Mouse (Mus musculus) limb, embryonic 13.5 days (tissue): ENCODE results near the gene Mdm2. TPM values are rescaled to one million over a fixed set of nuclear protein-coding genes. Genes with fewer than 3 reads are reported as not detected.

Experiments
- ATAC-seq: fragments of 200-750 bp; cut with Nextera tagmentation; 2 replicates; pipeline ENCODE4 v1.8.0; 2017; ENCODE audit warnings: low read depth, moderate number of reproducible peaks, moderate TSS enrichment; ENCODE audit not compliant: low FRiP score
- H3K27ac ChIP-seq: fragments of 300-500 bp; sonication (generic); 2 replicates; pipeline ENCODE4 v1.5.1; 2015; ENCODE audit warnings: inconsistent platforms, mild to moderate bottlenecking, moderate library complexity
- H3K27me3 ChIP-seq: fragments of 300-500 bp; sonication (generic); 2 replicates; pipeline ENCODE4 v1.6.1; 2015; ENCODE audit warnings: mild to moderate bottlenecking, inconsistent platforms
- H3K36me3 ChIP-seq: fragments of 300-500 bp; sonication (generic); 2 replicates; pipeline ENCODE4 v1.6.1; 2015; ENCODE audit warnings: inconsistent platforms, mild to moderate bottlenecking, moderate library complexity
- H3K4me1 ChIP-seq: fragments of 300-500 bp; sonication (generic); 2 replicates; pipeline ENCODE4 v1.6.1; 2015; ENCODE audit warnings: inconsistent platforms
- H3K4me2 ChIP-seq: fragments of 300-500 bp; sonication (generic); replicated peaks from 2 replicates; pipeline ENCODE4 v1.6.1; 2015; ENCODE audit warnings: inconsistent platforms, mild to moderate bottlenecking, moderate library complexity
- H3K4me3 ChIP-seq: fragments of 300-500 bp; sonication (generic); 2 replicates; pipeline ENCODE4 v1.5.1; 2015; ENCODE audit warnings: moderate library complexity, mild to moderate bottlenecking, inconsistent platforms
- H3K9ac ChIP-seq: fragments of 300-500 bp; sonication (generic); 2 replicates; pipeline ENCODE4 v1.6.1; 2015; ENCODE audit warnings: mild to moderate bottlenecking, inconsistent platforms
- H3K9me3 ChIP-seq: fragments of 300-500 bp; sonication (generic); 2 replicates; pipeline ENCODE4 v1.6.1; 2016; ENCODE audit warnings: inconsistent platforms
- WGBS: fragments of 180-500 bp; shearing (Covaris S2); methylation state at CpG from one replicate; pipeline ENCODE4 v1.1.7; 2015; 5-methylcytosine and 5-hydroxymethylcytosine counted together
- polyA plus RNA-seq: library from polyadenylated mRNA; unstranded; fragments of >200 nt; fragmentation: Nextera tagmentation; extraction: Ambion mirVana; gene quantifications from 2 replicates; pipeline ENCODE4 v1.2.1, GENCODE M21; 2015

The Mdm2 gene
- polyA plus RNA-seq, 1 experiment from 2014 or later, result 49.5 TPM

GRCm38 (mm10) chr10:117657659-117658306 is 52.8 kb downstream of the Mdm2 start:
- Histone ChIP-seq H3K9me3 (no peaks in the 10 kb centered on the region), H3K9ac (no peak overlapping the region), H3K4me2 (no peak overlapping the region), H3K4me3 (no peak overlapping the region), H3K27ac (no peak overlapping the region), H3K4me1 (peaks cover 11% of the 10 kb centered on the region), H3K36me3 (no peaks in the 10 kb centered on the region), H3K27me3 (no peaks in the 10 kb centered on the region)
- 85% methylated on average over 3 of the region's 3 CpGs for WGBS
- ATAC-seq, result no peak

GRCm38 (mm10) chr10:117656985-117657658 is 53.4 kb downstream of the Mdm2 start:
- H3K36me3 ChIP-seq, result no peaks in the 10 kb centered on the region
- ATAC-seq, result no peak
- 77% methylated on average over 7 of the region's 7 CpGs for WGBS
- no peaks in the 10 kb centered on the region for H3K27me3 ChIP-seq
- no peak overlapping the region for H3K27ac ChIP-seq
- H3K9ac ChIP-seq, result no peak overlapping the region
- H3K9me3 ChIP-seq, result no peaks in the 10 kb centered on the region
- peaks cover 8% of the 10 kb centered on the region for H3K4me1 ChIP-seq
- H3K4me2 ChIP-seq, result no peak overlapping the region
- no peak overlapping the region for H3K4me3 ChIP-seq

GRCm38 (mm10) chr10:117656662-117656962 is 53.9 kb downstream of the Mdm2 start:
- no peaks in the 10 kb centered on the region for H3K27me3 ChIP-seq
- no peak for ATAC-seq
- WGBS, result 87% methylated on average over 6 of the region's 6 CpGs
- no peak overlapping the region for H3K4me3 ChIP-seq
- H3K36me3 ChIP-seq, result no peaks in the 10 kb centered on the region
- H3K9me3 ChIP-seq, result no peaks in the 10 kb centered on the region
- no peak overlapping the region for H3K9ac ChIP-seq
- H3K27ac ChIP-seq, result no peak overlapping the region
- no peak overlapping the region for H3K4me2 ChIP-seq
- H3K4me1 ChIP-seq, result peaks cover 8% of the 10 kb centered on the region

DNA sequence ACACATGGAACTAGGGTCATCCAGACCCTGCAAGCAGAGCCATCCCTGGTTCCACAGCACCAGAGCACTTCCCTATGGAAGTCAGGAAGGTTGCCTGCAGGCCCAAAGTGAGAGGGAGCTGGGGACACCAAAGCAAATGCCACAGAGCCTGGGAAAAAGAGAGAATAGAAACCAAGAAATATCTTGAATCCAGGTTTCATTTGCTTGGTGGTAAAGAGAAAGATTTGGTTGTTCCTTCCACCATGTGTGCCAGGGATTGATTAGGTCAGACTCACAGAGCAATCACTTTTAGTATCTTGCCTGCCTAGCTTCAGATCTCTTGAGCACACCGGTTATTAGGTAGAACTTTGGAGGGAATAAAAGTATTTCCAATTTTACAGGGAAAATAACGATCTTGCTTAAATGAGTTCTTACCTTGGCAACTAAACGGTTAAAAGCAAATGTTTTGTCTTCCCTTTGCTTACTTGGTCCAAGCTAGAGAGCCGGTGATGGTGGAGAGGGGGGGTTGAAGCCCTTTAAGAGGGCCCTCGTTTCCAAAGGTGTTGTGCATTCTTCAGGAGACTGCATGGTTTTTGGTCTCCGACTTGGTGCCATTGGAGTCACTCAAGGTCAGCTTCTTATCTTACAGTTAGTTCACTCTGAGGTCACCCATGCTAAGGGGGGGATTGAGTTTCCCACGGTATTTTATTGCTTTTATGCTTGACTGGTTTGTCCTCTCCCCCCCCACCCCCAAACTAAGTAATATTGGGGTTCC is 54.5 kb downstream of the Mdm2 start:
- no peaks in the 10 kb centered on the region for H3K27me3 ChIP-seq
- no peak overlapping the region for H3K27ac ChIP-seq
- no peak for ATAC-seq
- no peaks in the 10 kb centered on the region for H3K9me3 ChIP-seq
- no peak overlapping the region for H3K4me3 ChIP-seq
- no peak overlapping the region for H3K4me2 ChIP-seq
- H3K9ac ChIP-seq, result no peak overlapping the region
- WGBS, result 41% methylated on average over 7 of the region's 7 CpGs
- H3K36me3 ChIP-seq, result no peaks in the 10 kb centered on the region
- H3K4me1 ChIP-seq, result peaks cover 8% of the 10 kb centered on the region

DNA sequence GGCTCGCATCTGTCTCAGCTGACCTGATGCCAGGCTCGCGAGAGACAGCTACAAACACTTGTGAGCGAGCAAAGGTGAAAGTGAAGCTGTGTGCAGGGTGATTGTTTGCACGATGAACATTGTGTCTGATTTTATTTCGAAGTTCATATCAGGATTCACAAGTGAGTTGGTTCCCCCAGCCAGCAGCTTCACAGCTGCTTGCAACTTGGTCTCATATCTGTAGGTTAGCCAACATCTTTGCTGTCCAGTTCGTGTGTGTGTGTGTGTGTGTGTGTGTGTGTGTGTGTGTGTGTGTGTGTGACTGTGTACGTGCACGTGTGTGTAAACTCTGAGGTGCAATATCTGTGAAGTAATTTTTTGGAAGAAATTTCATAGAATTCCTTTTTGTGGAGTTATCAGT is 55.1 kb downstream of the Mdm2 start:
- Histone ChIP-seq H3K4me2 (no peak overlapping the region), H3K9ac (no peak overlapping the region), H3K4me1 (peaks cover 8% of the 10 kb centered on the region), H3K9me3 (no peaks in the 10 kb centered on the region), H3K4me3 (no peak overlapping the region), H3K27me3 (no peaks in the 10 kb centered on the region), H3K36me3 (no peaks in the 10 kb centered on the region), H3K27ac (no peak overlapping the region)
- WGBS, result 88% methylated on average over 9 of the region's 9 CpGs
- ATAC-seq, result no peak

DNA sequence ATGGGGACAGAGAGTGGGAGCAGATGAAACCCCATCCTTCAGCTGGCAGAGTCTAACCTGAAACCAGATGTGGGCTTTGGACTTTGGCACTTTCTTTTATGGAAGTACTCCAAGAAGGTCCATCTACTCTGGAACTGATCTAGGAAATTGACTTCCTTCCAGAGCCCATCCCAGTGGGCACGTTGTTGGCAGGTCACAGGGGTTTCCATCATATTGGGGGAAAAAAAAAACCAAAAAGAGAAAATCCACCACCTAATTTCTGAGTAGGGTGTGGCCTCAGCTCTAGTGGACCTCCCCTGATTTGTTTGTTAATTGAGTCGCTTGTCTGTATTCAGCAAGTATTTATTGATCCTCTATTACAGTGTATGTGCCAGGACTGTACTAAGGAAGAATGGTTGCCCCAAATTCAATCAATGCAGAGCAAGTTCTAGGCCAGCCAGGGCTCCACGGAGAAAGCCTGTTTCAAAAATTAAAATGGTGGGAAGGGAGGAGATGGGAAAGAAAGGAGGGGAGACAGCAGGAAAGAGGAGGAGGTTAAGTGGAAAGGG is 55.9 kb downstream of the Mdm2 start:
- no peak overlapping the region for H3K4me3 ChIP-seq
- WGBS, result 77% methylated on average over 3 of the region's 3 CpGs
- H3K4me2 ChIP-seq, result no peak overlapping the region
- H3K9me3 ChIP-seq, result no peaks in the 10 kb centered on the region
- no peak overlapping the region for H3K9ac ChIP-seq
- ATAC-seq, result no peak; the same call in 1 of the 2 replicates
- H3K27ac ChIP-seq, result no peak overlapping the region
- H3K4me1 ChIP-seq, result peaks cover 4% of the 10 kb centered on the region
- no peaks in the 10 kb centered on the region for H3K27me3 ChIP-seq
- no peaks in the 10 kb centered on the region for H3K36me3 ChIP-seq

DNA sequence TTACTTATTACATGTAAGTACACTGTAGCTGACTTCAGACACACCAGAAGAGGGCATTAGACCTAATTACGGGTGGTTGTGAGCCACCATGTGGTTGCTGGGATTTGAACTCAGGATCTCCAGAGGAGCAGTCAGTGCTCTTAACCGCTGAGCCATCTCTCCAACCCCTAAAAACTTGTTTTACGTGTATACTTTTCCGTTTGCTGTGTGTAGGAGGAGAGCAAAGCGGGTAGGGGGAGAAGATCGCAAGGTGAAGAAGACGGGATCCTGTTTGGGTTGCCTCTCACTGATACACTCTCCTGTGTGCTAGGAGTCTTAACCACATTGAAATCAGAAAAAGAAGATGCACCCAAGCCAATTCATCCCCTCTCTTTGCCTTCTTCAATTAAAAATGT is 56.8 kb downstream of the Mdm2 start:
- ATAC-seq, result no peak
- Histone ChIP-seq H3K9me3 (no peaks in the 10 kb centered on the region), H3K9ac (no peak overlapping the region), H3K27ac (no peak overlapping the region), H3K27me3 (no peaks in the 10 kb centered on the region), H3K4me3 (no peak overlapping the region), H3K36me3 (no peaks in the 10 kb centered on the region), H3K4me2 (no peak overlapping the region), H3K4me1 (no peaks in the 10 kb centered on the region)
- 85% methylated on average over 7 of the region's 7 CpGs for WGBS

DNA sequence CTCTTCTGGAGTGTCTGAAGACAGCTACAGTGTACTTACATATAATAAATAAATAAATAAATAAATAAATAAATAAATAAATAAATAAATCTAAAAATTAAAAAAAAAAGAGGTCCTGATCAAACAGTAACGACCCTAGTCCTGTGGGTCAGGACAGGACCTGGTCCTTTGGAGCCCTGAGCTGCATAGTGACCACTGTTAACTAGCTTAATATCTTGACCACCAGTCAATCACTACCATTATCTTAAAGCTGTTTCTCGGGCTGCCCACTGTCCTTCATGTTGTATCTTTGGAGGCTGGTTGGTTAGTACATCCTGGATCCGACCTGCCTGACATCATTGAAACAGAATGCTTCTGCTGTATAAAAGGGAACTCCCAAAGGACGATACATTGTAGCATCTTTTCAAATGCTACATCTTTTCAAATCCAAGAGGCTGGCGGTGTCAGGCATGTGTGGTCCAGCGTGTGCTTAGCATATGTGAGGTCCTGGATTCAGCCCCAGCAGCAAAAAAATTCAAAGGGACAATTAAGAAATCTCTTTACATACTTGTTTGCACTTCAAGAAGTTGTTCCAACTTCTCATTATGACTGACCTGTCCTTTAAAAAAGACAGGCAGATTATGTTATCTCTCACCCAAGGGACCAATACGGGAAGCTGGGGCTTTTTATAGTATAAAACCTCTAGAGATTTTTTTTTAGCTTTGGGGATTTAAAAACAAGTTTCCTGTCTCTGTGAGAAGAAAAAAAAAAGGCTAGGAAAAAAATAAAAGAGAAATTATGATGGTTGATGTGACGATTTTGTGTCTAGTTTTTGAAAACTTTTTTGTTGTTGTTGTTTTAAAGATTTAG is 57.4 kb downstream of the Mdm2 start:
- Histone ChIP-seq H3K9me3 (no peaks in the 10 kb centered on the region), H3K27me3 (no peaks in the 10 kb centered on the region), H3K36me3 (no peaks in the 10 kb centered on the region), H3K4me2 (no peak overlapping the region), H3K4me3 (no peak overlapping the region), H3K27ac (no peak overlapping the region), H3K4me1 (no peaks in the 10 kb centered on the region), H3K9ac (no peak overlapping the region)
- 83% methylated on average over 8 of the region's 8 CpGs for WGBS
- no peak for ATAC-seq

DNA sequence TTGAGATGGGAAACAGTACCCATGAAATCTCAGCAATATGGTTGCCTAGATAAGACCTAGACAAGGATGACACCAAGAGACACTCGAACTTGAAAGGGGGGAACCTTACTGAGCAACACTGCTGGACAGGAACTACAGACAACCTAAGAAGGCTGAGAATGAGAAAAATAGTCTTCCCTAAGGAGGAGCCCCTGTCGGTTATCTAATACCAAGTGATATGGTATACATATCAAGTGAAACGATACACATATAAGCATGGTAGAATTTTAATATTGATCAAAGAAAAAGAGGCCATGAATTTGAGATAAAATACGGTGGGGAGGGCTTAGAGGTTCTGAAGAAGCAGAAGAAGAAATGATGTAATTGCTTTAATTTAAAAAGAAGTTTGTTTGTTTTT is 58.2 kb downstream of the Mdm2 start:
- Histone ChIP-seq H3K4me3 (no peak overlapping the region), H3K9me3 (no peaks in the 10 kb centered on the region), H3K36me3 (no peaks in the 10 kb centered on the region), H3K27ac (no peak overlapping the region), H3K4me2 (no peak overlapping the region), H3K9ac (no peak overlapping the region), H3K27me3 (no peaks in the 10 kb centered on the region), H3K4me1 (no peaks in the 10 kb centered on the region)
- 94% methylated on average over 4 of the region's 4 CpGs for WGBS
- ATAC-seq, result no peak

DNA sequence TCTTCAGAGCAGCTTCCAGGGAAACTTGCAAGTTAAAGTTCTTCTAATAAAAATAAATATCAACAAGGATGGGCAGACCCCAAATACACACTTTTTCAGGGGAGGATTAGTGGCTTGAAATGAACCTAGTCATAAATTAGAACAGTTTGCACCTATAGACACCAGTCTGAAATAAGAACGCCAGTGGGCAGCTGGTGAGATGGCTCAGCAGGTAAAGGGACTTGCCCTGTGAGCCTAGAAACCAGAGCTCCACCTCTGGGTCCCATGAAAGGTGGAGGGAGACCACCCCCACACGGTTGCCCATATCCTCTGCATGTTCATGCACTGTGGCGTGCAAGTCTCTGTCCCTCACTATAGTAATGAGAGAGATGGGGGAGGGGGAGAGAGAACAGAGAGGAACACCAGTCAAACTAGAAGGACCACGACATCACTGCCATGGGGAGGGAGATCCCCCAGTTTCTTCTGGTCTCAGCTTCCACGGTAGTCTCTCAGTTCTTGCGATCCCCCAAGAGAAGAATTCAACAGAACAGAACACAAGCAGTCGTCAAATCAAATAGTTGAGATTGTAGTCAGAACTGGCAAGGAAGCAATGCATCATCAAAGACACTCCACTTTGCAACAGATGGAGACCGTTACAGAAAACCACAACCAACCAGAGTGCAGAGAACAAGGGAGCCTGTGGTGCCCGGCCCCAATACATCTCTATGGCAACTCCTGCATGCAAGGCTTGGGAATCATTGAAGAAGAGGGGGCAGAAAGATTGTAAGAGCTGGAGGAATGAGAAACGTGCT is 58.8 kb downstream of the Mdm2 start:
- Histone ChIP-seq H3K4me1 (no peaks in the 10 kb centered on the region), H3K27me3 (no peaks in the 10 kb centered on the region), H3K27ac (no peak overlapping the region), H3K9ac (no peak overlapping the region), H3K4me2 (no peak overlapping the region), H3K4me3 (no peak overlapping the region), H3K36me3 (no peaks in the 10 kb centered on the region), H3K9me3 (no peaks in the 10 kb centered on the region)
- no peak for ATAC-seq
- 51% methylated on average over 10 of the region's 10 CpGs for WGBS

- ATAC-seq, result no peak
- WGBS, result 86% methylated on average over 7 of the region's 7 CpGs
- Histone ChIP-seq H3K27me3 (no peaks in the 10 kb centered on the region), H3K36me3 (no peaks in the 10 kb centered on the region), H3K4me1 (0 out of 2 replicates have a peak, but pooled peaks cover 4% of the 10 kb centered on the region), H3K9me3 (no peaks in the 10 kb centered on the region), H3K4me3 (no peak overlapping the region), H3K4me2 (no peak overlapping the region), H3K27ac (no peak overlapping the region), H3K9ac (no peak overlapping the region)
These were observed 59.8 kb downstream of the Mdm2 start for GRCm38 (mm10) chr10:117650725-117651124.
